Mouse (Mus musculus) limb, embryonic 15.5 days (tissue): Measurements from ENCODE around the gene Gm9821. TPM values are rescaled to one million over a fixed set of nuclear protein-coding genes. Genes with fewer than 3 reads are reported as not detected.
A peak's percentile ranks its signal among the peaks of the same experiment; 100 is the strongest.

Experiments used
- ATAC-seq: fragments of 200-750 bp; cut with Nextera tagmentation; 2 replicates; pipeline ENCODE4 v1.8.0; 2017; ENCODE audit warnings: low read depth, moderate TSS enrichment; ENCODE audit not compliant: insufficient number of reproducible peaks, low FRiP score, low TSS enrichment
- H3K27ac ChIP-seq: fragments of 300-500 bp; sonication (generic); 2 replicates; pipeline ENCODE4 v1.5.1; 2015; ENCODE audit warnings: moderate library complexity, mild to moderate bottlenecking, inconsistent platforms
- H3K27me3 ChIP-seq: fragments of 300-500 bp; sonication (generic); 2 replicates; pipeline ENCODE4 v1.6.1; 2015; ENCODE audit warnings: inconsistent platforms
- H3K36me3 ChIP-seq: fragments of 300-500 bp; sonication (generic); 2 replicates; pipeline ENCODE4 v1.6.1; 2015; ENCODE audit warnings: inconsistent platforms
- H3K4me1 ChIP-seq: fragments of 300-500 bp; sonication (generic); 2 replicates; pipeline ENCODE4 v1.6.1; 2015; ENCODE audit warnings: inconsistent platforms
- H3K4me2 ChIP-seq: fragments of 300-500 bp; sonication (generic); 2 replicates; pipeline ENCODE4 v1.6.1; 2015; ENCODE audit warnings: mild to moderate bottlenecking, inconsistent platforms
- H3K4me3 ChIP-seq: fragments of 300-500 bp; sonication (generic); 2 replicates; pipeline ENCODE4 v1.5.1; 2015; ENCODE audit warnings: mild to moderate bottlenecking, inconsistent platforms
- H3K9ac ChIP-seq: fragments of 300-500 bp; sonication (generic); 2 replicates; pipeline ENCODE4 v1.6.1; 2015; ENCODE audit warnings: inconsistent platforms
- H3K9me3 ChIP-seq: fragments of 300-500 bp; sonication (generic); 2 replicates; pipeline ENCODE4 v1.6.1; 2016; ENCODE audit warnings: inconsistent platforms
- WGBS: fragments of 180-500 bp; shearing (Covaris S2); methylation state at CpG from one replicate; pipeline ENCODE4 v1.1.7; 2015; 5-methylcytosine and 5-hydroxymethylcytosine counted together
- polyA plus RNA-seq: library from polyadenylated mRNA; unstranded; fragments of >200 nt; fragmentation: Nextera tagmentation; extraction: Ambion mirVana; gene quantifications from 2 replicates; pipeline ENCODE4 v1.2.1, GENCODE M21; 2015

Gm9821 gene
- polyA plus RNA-seq, 1 experiment from 2014 or later = 0.45 TPM

- no peak for ATAC-seq
- Histone ChIP-seq H3K27ac (peak overlapping the region; percentile 81; the same call in 1 of the 2 replicates), H3K4me2 (peak overlapping the region; percentile 87), H3K27me3 (no peaks in the 10 kb centered on the region), H3K9ac (no peak overlapping the region), H3K36me3 (no peaks in the 10 kb centered on the region), H3K4me1 (peaks cover 49% of the 10 kb centered on the region), H3K9me3 (no peaks in the 10 kb centered on the region), H3K4me3 (peak overlapping the region; percentile 92)
- 60% methylated on average over 3 of the region's 3 CpGs for WGBS
These were observed 19.2 kb downstream of the Gm9821 start for GRCm38 (mm10) chr2:91964610-91965204.

GRCm38 (mm10) chr2:91965417-91965816 lies 19.9 kb downstream of the Gm9821 start:
- H3K36me3 ChIP-seq = no peaks in the 10 kb centered on the region
- H3K4me1 ChIP-seq = peaks cover 44% of the 10 kb centered on the region
- peak overlapping the region; percentile 87 for H3K4me2 ChIP-seq
- peak overlapping the region; percentile 81 for H3K27ac ChIP-seq
- H3K9me3 ChIP-seq = no peaks in the 10 kb centered on the region
- WGBS = 18% methylated on average over 20 of the region's 20 CpGs
- peaks cover 2% of the 10 kb centered on the region; the same call in 1 of the 2 replicates for H3K27me3 ChIP-seq
- no peak overlapping the region for H3K9ac ChIP-seq
- no peak for ATAC-seq
- H3K4me3 ChIP-seq = peak overlapping the region; percentile 92

GRCm38 (mm10) chr2:91966367-91966766 lies 20.9 kb downstream of the Gm9821 start:
- H3K27me3 ChIP-seq = peaks cover 8% of the 10 kb centered on the region; the same call in 1 of the 2 replicates
- H3K9me3 ChIP-seq = no peaks in the 10 kb centered on the region
- ATAC-seq = no peak
- no peak overlapping the region for H3K4me2 ChIP-seq
- H3K27ac ChIP-seq = no peak overlapping the region
- H3K9ac ChIP-seq = no peak overlapping the region
- peaks cover 42% of the 10 kb centered on the region for H3K4me1 ChIP-seq
- H3K36me3 ChIP-seq = no peaks in the 10 kb centered on the region
- 82% methylated on average over 5 of the region's 5 CpGs for WGBS
- H3K4me3 ChIP-seq = no peak overlapping the region

- no peak overlapping the region for H3K4me3 ChIP-seq
These were observed 22.5 kb downstream of the Gm9821 start for GRCm38 (mm10) chr2:91967962-91968361.

GRCm38 (mm10) chr2:91971231-91972097 lies 26.0 kb downstream of the Gm9821 start:
- 22% methylated on average over 21 of the region's 21 CpGs for WGBS

More at GRCm38 (mm10) chr2:91967962-91968361, 22.5 kb downstream of the Gm9821 start:
- H3K27ac ChIP-seq = peak overlapping the region; percentile 62
- H3K4me1 ChIP-seq = peaks cover 36% of the 10 kb centered on the region
- H3K27me3 ChIP-seq = peaks cover 8% of the 10 kb centered on the region; the same call in 1 of the 2 replicates
- ATAC-seq = no peak
- H3K9me3 ChIP-seq = no peaks in the 10 kb centered on the region
- no peak overlapping the region for H3K4me2 ChIP-seq
- no peak overlapping the region for H3K9ac ChIP-seq
- H3K36me3 ChIP-seq = no peaks in the 10 kb centered on the region
- 49% methylated on average over 11 of the region's 11 CpGs for WGBS

GRCm38 (mm10) chr2:91972121-91972566 lies 26.6 kb downstream of the Gm9821 start:
- ATAC-seq = no peak
- WGBS = 40% methylated on average over 13 of the region's 13 CpGs
- no peaks in the 10 kb centered on the region for H3K9me3 ChIP-seq
- no peak overlapping the region for H3K9ac ChIP-seq
- no peak overlapping the region for H3K4me2 ChIP-seq
- peaks cover 45% of the 10 kb centered on the region for H3K27me3 ChIP-seq
- no peak overlapping the region for H3K4me3 ChIP-seq
- H3K36me3 ChIP-seq = no peaks in the 10 kb centered on the region
- H3K27ac ChIP-seq = peak overlapping the region; percentile 72
- peaks cover 38% of the 10 kb centered on the region for H3K4me1 ChIP-seq

More at GRCm38 (mm10) chr2:91971231-91972097, 26.0 kb downstream of the Gm9821 start:
- H3K4me3 ChIP-seq = no peak overlapping the region
- peak overlapping the region; percentile 72 for H3K27ac ChIP-seq
- peak overlapping the region; percentile 19; the same call in 1 of the 2 replicates for H3K4me2 ChIP-seq
- H3K9me3 ChIP-seq = no peaks in the 10 kb centered on the region
- ATAC-seq = no peak
- no peak overlapping the region for H3K9ac ChIP-seq
- no peaks in the 10 kb centered on the region for H3K36me3 ChIP-seq
- H3K27me3 ChIP-seq = peaks cover 38% of the 10 kb centered on the region
- peaks cover 38% of the 10 kb centered on the region for H3K4me1 ChIP-seq

GRCm38 (mm10) chr2:91973416-91974135 lies 28.1 kb downstream of the Gm9821 start:
- no peak overlapping the region for H3K4me3 ChIP-seq
- WGBS = 55% methylated on average over 7 of the region's 7 CpGs
- no peak overlapping the region for H3K27ac ChIP-seq
- peaks cover 34% of the 10 kb centered on the region for H3K4me1 ChIP-seq
- H3K9ac ChIP-seq = no peak overlapping the region
- H3K27me3 ChIP-seq = peaks cover 50% of the 10 kb centered on the region
- no peaks in the 10 kb centered on the region for H3K36me3 ChIP-seq
- H3K9me3 ChIP-seq = no peaks in the 10 kb centered on the region
- no peak for ATAC-seq
- H3K4me2 ChIP-seq = no peak overlapping the region

- Histone ChIP-seq H3K27ac (no peak within 1 kb of the TSS), H3K9me3 (no peaks in the 10 kb centered on the region), H3K27me3 (peaks cover 46% of the 10 kb centered on the region), H3K4me2 (peak within 1 kb of the TSS; percentile 72), H3K4me1 (peaks cover 40% of the 10 kb centered on the region), H3K4me3 (peak within 1 kb of the TSS; percentile 37), H3K9ac (peak within 1 kb of the TSS; percentile 28; the same call in 1 of the 2 replicates), H3K36me3 (no peaks in the 10 kb centered on the region)
- peak; percentile 37 for ATAC-seq
- 1% methylated on average over 79 of the region's 79 CpGs for WGBS
These were observed 30.4 kb downstream of the Gm9821 start, which contains the start of gene Dgkz for GRCm38 (mm10) chr2:91975581-91976541. Gene Dgkz (minus strand): TSS chr2:91975864.

GRCm38 (mm10) chr2:91977960-91978359 lies 32.5 kb downstream of the Gm9821 start:
- Histone ChIP-seq H3K27me3 (peaks cover 42% of the 10 kb centered on the region), H3K27ac (no peak overlapping the region), H3K9ac (no peak overlapping the region), H3K9me3 (no peaks in the 10 kb centered on the region), H3K4me1 (peaks cover 25% of the 10 kb centered on the region), H3K4me3 (no peak overlapping the region), H3K4me2 (no peak overlapping the region), H3K36me3 (peaks cover 6% of the 10 kb centered on the region)
- ATAC-seq = no peak
- 84% methylated on average over 4 of the region's 4 CpGs for WGBS

GRCm38 (mm10) chr2:91978547-91978946 lies 33.0 kb downstream of the Gm9821 start:
- Histone ChIP-seq H3K4me3 (no peak overlapping the region), H3K9ac (no peak overlapping the region), H3K27me3 (peaks cover 41% of the 10 kb centered on the region), H3K27ac (no peak overlapping the region), H3K4me2 (no peak overlapping the region), H3K4me1 (peaks cover 25% of the 10 kb centered on the region), H3K9me3 (no peaks in the 10 kb centered on the region), H3K36me3 (peaks cover 10% of the 10 kb centered on the region)
- no peak for ATAC-seq
- WGBS = 17% methylated on average over 2 of the region's 2 CpGs

- 12% methylated on average over 4 of the region's 4 CpGs for WGBS
- ATAC-seq = no peak
- Histone ChIP-seq H3K27ac (no peak overlapping the region), H3K9me3 (no peaks in the 10 kb centered on the region), H3K27me3 (peaks cover 24% of the 10 kb centered on the region), H3K4me2 (no peak overlapping the region), H3K4me1 (peaks cover 34% of the 10 kb centered on the region), H3K9ac (no peak overlapping the region), H3K36me3 (peaks cover 14% of the 10 kb centered on the region), H3K4me3 (no peak overlapping the region)
These were observed 34.7 kb downstream of the Gm9821 start for GRCm38 (mm10) chr2:91980245-91980644.
